9 mouse cellular contexts compared by ENCODE assay signal in the genomic region with DNA sequence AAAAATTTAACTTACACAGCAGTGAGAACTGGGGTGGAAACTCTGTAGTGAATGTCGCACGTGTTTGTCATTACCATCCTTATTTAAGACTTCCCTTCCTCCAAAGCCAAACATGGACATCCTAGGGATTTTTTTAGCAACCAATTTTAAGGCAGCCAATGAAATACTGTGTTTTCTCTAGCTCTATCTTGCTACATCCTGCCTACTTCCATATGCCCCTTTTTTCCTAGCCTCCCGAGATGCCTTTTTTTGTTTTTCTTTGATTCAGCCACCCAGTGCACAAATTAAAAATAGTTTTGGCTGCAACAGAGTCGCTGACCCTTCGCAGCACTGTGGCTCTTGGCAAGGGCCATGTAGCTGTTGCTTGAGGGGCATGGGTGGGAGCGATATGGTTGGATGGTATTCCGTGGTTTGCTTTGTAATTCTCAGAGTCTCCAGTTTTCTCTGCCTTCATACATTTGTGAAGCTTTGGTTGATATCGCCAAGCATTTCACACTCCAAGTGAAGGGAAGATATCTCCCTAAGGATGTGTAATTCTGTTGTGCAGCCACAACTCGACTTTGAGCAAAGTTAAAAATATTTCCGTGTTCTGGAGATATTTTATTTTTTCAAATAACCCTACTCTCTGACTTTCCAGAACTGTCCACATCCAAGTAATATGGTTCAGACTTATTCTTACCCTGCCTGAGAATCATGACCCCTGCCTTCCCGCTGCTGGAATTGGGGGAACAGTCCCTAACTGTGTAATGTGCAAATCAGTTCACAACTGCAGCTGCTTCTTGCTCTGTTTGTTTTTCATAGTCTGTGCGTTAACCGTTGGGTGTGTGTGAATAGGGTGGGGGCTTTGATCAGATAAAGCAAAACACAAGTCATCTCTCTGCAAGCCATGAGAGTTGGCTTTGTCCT.
DNase-seq lines count a peak whose midpoint lies in the region; ATAC-seq and TF ChIP-seq lines count a peak whose summit lies in the region.
"Had no signal": no experiment of that assay in that cellular context is flagged by ENCODE, and none has a peak within 500 bp of the region (broad histone marks: within the 10 kb centered on the region; RNA-seq: fewer than 3 reads in every experiment).

No protein-coding gene starts in this region.

- H3K27me3 ChIP-seq in kidney, embryonic 16.5 days (ENCODE audit: insufficient read depth, low read length) = no peaks in the 10 kb centered on the region
- H3K27me3 ChIP-seq in forebrain, embryonic 14.5 days (replicated peaks; ENCODE audit: control insufficient read depth, insufficient read depth, low read length) = no peaks in the 10 kb centered on the region
- H3K27me3 ChIP-seq in stomach, postnatal 0 days (ENCODE audit: control insufficient read depth, insufficient read depth, low read length) = no peaks in the 10 kb centered on the region

- no peak for DNase-seq in kidney, postnatal 10 days
- DNase-seq in forebrain, embryonic 14.5 days (ENCODE audit: low spot score) = no peak
- DNase-seq in left cerebral cortex, postnatal 25 days (ENCODE audit: low spot score in 2 of 2) = peak; percentile 42 to 88
- no peak for DNase-seq in urinary bladder, postnatal 14 days (ENCODE audit: low spot score)
- no peak for DNase-seq in stomach, postnatal 0 days (ENCODE audit: low spot score)
- no peak for DNase-seq in adrenal gland, adult 2 months

- no peak overlapping the region for H3K4me3 ChIP-seq in kidney, embryonic 16.5 days (ENCODE audit: low read length)
- H3K4me3 ChIP-seq in cortical plate, adult 2 months (ENCODE audit: insufficient read depth, low read length) = peak overlapping the region; percentile 21; the same call in 1 of the 2 replicates
- no peak overlapping the region for H3K4me3 ChIP-seq in forebrain, embryonic 14.5 days (ENCODE audit: low read depth, low read length)
- H3K4me3 ChIP-seq in stomach, postnatal 0 days (ENCODE audit: low read depth, low read length) = no peak overlapping the region

- ATAC-seq in kidney, embryonic 16.5 days (ENCODE audit: low FRiP score, low TSS enrichment) = peak; percentile 42; the same call in 1 of the 2 replicates
- peak; percentile 53 for ATAC-seq in forebrain, embryonic 14.5 days
- ATAC-seq in stomach, postnatal 0 days (ENCODE audit: low FRiP score, low TSS enrichment) = no peak

- H3K9ac ChIP-seq in kidney, embryonic 16.5 days (replicated peaks; ENCODE audit: low read length) = no peak overlapping the region
- no peak overlapping the region for H3K9ac ChIP-seq in forebrain, embryonic 14.5 days (ENCODE audit: low read length)
- no peak overlapping the region for H3K9ac ChIP-seq in stomach, postnatal 0 days (ENCODE audit: low read length)

- peak overlapping the region; percentile 1; the same call in 1 of the 2 replicates for H3K27ac ChIP-seq in kidney, embryonic 16.5 days (ENCODE audit: low read length)
- no peak overlapping the region for H3K27ac ChIP-seq in cortical plate, adult 2 months (ENCODE audit: insufficient read depth, low read length)
- H3K27ac ChIP-seq in forebrain, embryonic 14.5 days (ENCODE audit: low read depth, low read length) = no peak overlapping the region
- H3K27ac ChIP-seq in stomach, postnatal 0 days (replicated peaks) = no peak overlapping the region
- H3K27ac ChIP-seq: macrophage had no signal

- H3K4me2 ChIP-seq in kidney, embryonic 16.5 days (replicated peaks; ENCODE audit: low read depth, low read length) = no peak overlapping the region
- no peak overlapping the region for H3K4me2 ChIP-seq in forebrain, embryonic 14.5 days (ENCODE audit: low read length)
- H3K4me2 ChIP-seq in stomach, postnatal 0 days (replicated peaks; ENCODE audit: low read depth) = no peak overlapping the region

- TF ChIP-seq POLR2A in cortical plate, adult 2 months (IDR thresholded peaks at IDR 0.05; ENCODE audit: extremely low read depth, insufficient read depth, low read length) = no peak

- intact Hi-C loops in left cerebral cortex, postnatal 25 days (cut with DNase I) = loop anchor here (5.0 kb wide), 2 partner anchors 284 to 431 kb away; no protein-coding TSS in a partner anchor

- no peaks in the 10 kb centered on the region for H3K9me3 ChIP-seq in kidney, embryonic 16.5 days (ENCODE audit: low read length)
- no peaks in the 10 kb centered on the region for H3K9me3 ChIP-seq in forebrain, embryonic 14.5 days (replicated peaks; ENCODE audit: control insufficient read depth, low read length)
- H3K9me3 ChIP-seq in stomach, postnatal 0 days (ENCODE audit: control insufficient read depth, low read length) = no peaks in the 10 kb centered on the region

- no peak for TF ChIP-seq EP300 in stomach, postnatal 0 days (optimal IDR thresholded peaks at IDR 0.05)

- no peaks in the 10 kb centered on the region for H3K36me3 ChIP-seq in kidney, embryonic 16.5 days (ENCODE audit: insufficient read depth, low read length)
- H3K36me3 ChIP-seq in forebrain, embryonic 14.5 days (ENCODE audit: control insufficient read depth, insufficient read depth, low read length) = no peaks in the 10 kb centered on the region
- no peaks in the 10 kb centered on the region for H3K36me3 ChIP-seq in stomach, postnatal 0 days (ENCODE audit: control insufficient read depth, insufficient read depth, low read length)

- TF ChIP-seq CTCF in cortical plate, adult 2 months (IDR thresholded peaks at IDR 0.05; ENCODE audit: extremely low read depth, insufficient read depth, low read length) = no peak
- no peak for TF ChIP-seq CTCF in stomach, postnatal 0 days (IDR thresholded peaks at IDR 0.05; ENCODE audit: low read depth)

- peaks cover 11% of the 10 kb centered on the region; the same call in 1 of the 2 replicates for H3K4me1 ChIP-seq in kidney, embryonic 16.5 days (ENCODE audit: insufficient read depth, low read length)
- peaks cover 2% of the 10 kb centered on the region; the same call in 1 of the 2 replicates for H3K4me1 ChIP-seq in cortical plate, adult 2 months (ENCODE audit: control insufficient read depth, insufficient read depth, low read length)
- peaks cover 3% of the 10 kb centered on the region; the same call in 1 of the 2 replicates for H3K4me1 ChIP-seq in forebrain, embryonic 14.5 days (ENCODE audit: control insufficient read depth, insufficient read depth, low read length)
- no peaks in the 10 kb centered on the region for H3K4me1 ChIP-seq in stomach, postnatal 0 days (replicated peaks; ENCODE audit: control insufficient read depth, insufficient read depth)

- 51% methylated on average over 13 of the region's 13 CpGs for WGBS in kidney, embryonic 16.5 days
- 76% methylated on average over 13 of the region's 13 CpGs for WGBS in forebrain, embryonic 14.5 days
- WGBS in stomach, postnatal 0 days = 64% methylated on average over 13 of the region's 13 CpGs

Comparison
In these comparisons a context has a peak if more than half of its experiments do, and no peak if none do; other contexts are left out.
1. DNase-seq: peak in left cerebral cortex, postnatal 25 days (2 of 2); none in kidney, postnatal 10 days (single experiment), forebrain, embryonic 14.5 days (single experiment), urinary bladder, postnatal 14 days (single experiment), stomach, postnatal 0 days (single experiment) and adrenal gland, adult 2 months (single experiment).